Mouse (Mus musculus) testis, adult 2 months (tissue): ENCODE measurements around the gene Ninl.

Source experiments
- CTCF ChIP-seq: fragments of 200-500 bp; IDR thresholded peaks from 2 replicates; pipeline ENCODE4 v1.5.1; 2012; ENCODE audit warnings: low read depth, mild to moderate bottlenecking, inconsistent platforms, low read length, moderate library complexity; ENCODE audit not compliant: control insufficient read depth, insufficient read depth, insufficient replicate concordance
- POLR2A ChIP-seq: fragments of 200-500 bp; IDR thresholded peaks from 2 replicates; pipeline ENCODE4 v1.6.1; 2012; ENCODE audit warnings: low read depth, mild to moderate bottlenecking, inconsistent platforms, low read length, moderate library complexity; ENCODE audit not compliant: control insufficient read depth

GRCm38 (mm10) chr2:151009515-151010085 lies 29.6 kb downstream of the Ninl start:
- TF ChIP-seq POLR2A (no peak), CTCF (no peak)
